Mouse (Mus musculus) thymus, adult 2 months (tissue): ENCODE data around the gene Rdh19. TPM values are rescaled to one million over a fixed set of nuclear protein-coding genes. Genes with fewer than 3 reads are reported as not detected.

Experiments used
- DNase-seq: peaks from one replicate; pipeline ENCODE4 v3.0.0; 2021
- H3K27ac ChIP-seq: fragments of 200-500 bp; 2 replicates; pipeline ENCODE4 v1.5.1; 2012; ENCODE audit warnings: low read length, control low read depth; ENCODE audit not compliant: control insufficient read depth, insufficient read depth
- H3K27me3 ChIP-seq: fragments of 200-500 bp; 2 replicates; pipeline ENCODE4 v1.6.1; 2012; ENCODE audit warnings: mild to moderate bottlenecking, low read length, moderate library complexity, mixed read lengths; ENCODE audit not compliant: control insufficient read depth, insufficient read depth
- H3K36me3 ChIP-seq: fragments of 200-500 bp; 2 replicates; pipeline ENCODE4 v1.6.1; 2012; ENCODE audit warnings: mild to moderate bottlenecking, low read length, moderate library complexity; ENCODE audit not compliant: control insufficient read depth, insufficient read depth
- H3K4me1 ChIP-seq: fragments of 200-500 bp; replicated peaks from 2 replicates; pipeline ENCODE4 v1.6.1; 2012; ENCODE audit warnings: low read length; ENCODE audit not compliant: control insufficient read depth, insufficient read depth
- H3K4me3 ChIP-seq: fragments of 200-500 bp; 2 replicates; pipeline ENCODE4 v1.5.1; 2012; ENCODE audit warnings: mild to moderate bottlenecking, low read length, control low read depth, moderate library complexity; ENCODE audit not compliant: control insufficient read depth, insufficient read depth
- CTCF ChIP-seq: fragments of 200-500 bp; IDR thresholded peaks from 2 replicates; pipeline ENCODE4 v1.5.1; 2012; ENCODE audit warnings: mild to moderate bottlenecking, control low read depth, low read length, moderate library complexity, borderline replicate concordance; ENCODE audit not compliant: control insufficient read depth, poor library complexity, insufficient read depth; ENCODE audit errors: extremely low read depth
- POLR2A ChIP-seq: fragments of 200-500 bp; IDR thresholded peaks from 2 replicates; pipeline ENCODE4 v1.6.1; 2012; ENCODE audit warnings: mild to moderate bottlenecking, low read length, control low read depth, moderate library complexity; ENCODE audit not compliant: control insufficient read depth, poor library complexity, insufficient read depth; ENCODE audit errors: extremely low read depth
- WGBS: fragments of 180-500 bp; shearing (Covaris S2); methylation state at CpG from one replicate; pipeline ENCODE4 v1.1.7; 2018; 5-methylcytosine and 5-hydroxymethylcytosine counted together
- polyA plus RNA-seq: library from polyadenylated mRNA; depleted of rRNA; stranded (reverse); fragments of >200 nt; gene quantifications from 2 replicates; pipeline ENCODE4 v1.2.3, GENCODE M21; 2012; rRNA removed

Gene Rdh19
- polyA plus RNA-seq, 1 experiment: not detected

DNA sequence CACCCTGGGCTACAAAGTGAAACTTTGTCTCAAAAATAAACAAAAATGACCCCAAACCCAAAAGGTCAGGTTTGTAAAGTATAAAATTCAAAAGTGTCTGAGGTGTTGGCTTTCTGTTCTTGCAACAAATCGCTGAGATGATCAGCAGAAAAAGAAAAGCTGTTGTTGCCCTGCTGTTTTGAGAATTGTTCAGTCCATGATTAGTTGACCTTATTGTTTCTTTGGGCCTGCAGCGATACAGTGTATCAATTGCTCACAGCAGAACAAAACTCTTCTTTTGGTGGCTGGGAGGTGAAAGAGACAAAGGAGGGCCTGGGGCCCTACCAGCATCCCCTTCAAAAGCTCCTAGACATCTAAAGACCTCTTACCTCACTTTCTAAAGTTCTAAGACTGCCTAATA, 56.4 kb downstream of the Rdh19 start:
- no peaks in the 10 kb centered on the region for H3K27me3 ChIP-seq
- H3K36me3 ChIP-seq: no peaks in the 10 kb centered on the region
- H3K4me3 ChIP-seq: no peak overlapping the region
- H3K4me1 ChIP-seq: no peaks in the 10 kb centered on the region
- 96% methylated on average over 2 of the region's 2 CpGs for WGBS
- DNase-seq: no peak
- no peak overlapping the region for H3K27ac ChIP-seq
- TF ChIP-seq CTCF: no peak
- TF ChIP-seq POLR2A: no peak

DNA sequence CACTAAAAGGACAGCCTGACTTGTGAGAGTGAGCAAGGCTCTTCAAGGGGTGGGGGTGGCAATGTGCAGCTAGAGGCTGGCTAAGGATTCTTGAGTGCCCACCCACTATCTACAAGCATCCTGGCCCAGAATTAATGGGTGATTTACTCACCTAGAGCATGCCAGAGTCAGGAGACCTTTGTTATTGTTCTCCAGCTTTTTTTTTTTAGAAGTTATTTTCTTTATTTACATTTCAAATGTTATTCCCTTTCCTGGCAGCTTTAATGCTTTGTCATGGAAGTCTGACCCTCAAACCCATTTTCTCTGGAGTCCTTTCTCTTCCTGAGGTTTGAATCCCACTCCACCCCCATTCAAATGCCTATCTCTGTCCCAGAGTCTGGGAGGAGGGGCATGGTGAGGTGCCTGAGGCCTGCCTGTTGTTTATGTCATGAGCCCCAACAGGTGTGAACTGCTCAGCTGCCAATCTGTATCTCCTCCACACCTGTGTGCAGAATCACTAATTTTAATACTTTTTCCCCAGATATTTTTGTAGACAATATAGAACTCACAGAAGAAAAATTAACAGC, 57.7 kb downstream of the Rdh19 start:
- Histone ChIP-seq H3K27me3 (no peaks in the 10 kb centered on the region), H3K4me3 (no peak overlapping the region), H3K36me3 (no peaks in the 10 kb centered on the region), H3K27ac (no peak overlapping the region), H3K4me1 (no peaks in the 10 kb centered on the region)
- DNase-seq: no peak
- TF ChIP-seq POLR2A (no peak), CTCF (no peak)

Other genes with a start within 250 kb of the Rdh19 start
- gene Lrp1, start 228.8 kb upstream of the Rdh19 start, polyA plus RNA-seq: 35.3 and 40.3 TPM in 2 replicates
- 168 and 185 TPM in 2 replicates for gene Stat6, start 206.9 kb upstream of the Rdh19 start, polyA plus RNA-seq
- gene Nemp1, start 183.0 kb upstream of the Rdh19 start, polyA plus RNA-seq: 14.2 and 15.0 TPM in 2 replicates
- gene Nab2, start 181.4 kb upstream of the Rdh19 start, polyA plus RNA-seq: 69.3 and 79.2 TPM in 2 replicates
- 1.6 and 1.8 TPM in 2 replicates for gene Myo1a, start 144.8 kb upstream of the Rdh19 start, polyA plus RNA-seq
- gene Tac2, start 125.5 kb upstream of the Rdh19 start, polyA plus RNA-seq: 4.3 and 4.5 TPM in 2 replicates
- gene Zbtb39, start 110.4 kb upstream of the Rdh19 start, polyA plus RNA-seq: 7.4 and 8.3 TPM in 2 replicates
- gene Gpr182, start 98.2 kb upstream of the Rdh19 start, polyA plus RNA-seq: 2.3 and 2.4 TPM in 2 replicates
- gene Rdh1, start 90.2 kb upstream of the Rdh19 start, polyA plus RNA-seq: 0.04 and 0.08 TPM in 2 replicates
- gene Rdh16f1, start 90.1 kb upstream of the Rdh19 start, polyA plus RNA-seq: 0.10 TPM in 1 of 2 replicates, not detected in the other
- gene Rdh9, start 73.5 kb upstream of the Rdh19 start, polyA plus RNA-seq: 0.14 and 0.20 TPM in 2 replicates
- 0.03 and 0.14 TPM in 2 replicates for gene Rdh16, start 48.8 kb upstream of the Rdh19 start, polyA plus RNA-seq
- gene Rdh16f2, start 16.5 kb downstream of the Rdh19 start, polyA plus RNA-seq: 0.32 TPM in 1 of 2 replicates, not detected in the other
- gene Rdh7, start 38.9 kb downstream of the Rdh19 start, polyA plus RNA-seq: 0.11 and 1.7 TPM in 2 replicates
- gene Sdr9c7, start 48.6 kb downstream of the Rdh19 start, polyA plus RNA-seq: 0.52 and 1.3 TPM in 2 replicates
- gene Hsd17b6, start 157.7 kb downstream of the Rdh19 start, polyA plus RNA-seq: 1.2 and 1.6 TPM in 2 replicates
- gene Prim1, start 165.2 kb downstream of the Rdh19 start, polyA plus RNA-seq: 20.8 and 21.1 TPM in 2 replicates
- 204 and 209 TPM in 2 replicates for gene Naca, start 185.6 kb downstream of the Rdh19 start, polyA plus RNA-seq
- 55.7 and 99.1 TPM in 2 replicates for gene Ptges3, start 209.0 kb downstream of the Rdh19 start, polyA plus RNA-seq
- 3,947 and 4,074 TPM in 2 replicates for gene Atp5b, start 233.3 kb downstream of the Rdh19 start, polyA plus RNA-seq
- gene Baz2a, start 241.6 kb downstream of the Rdh19 start, polyA plus RNA-seq: 126 and 131 TPM in 2 replicates